Mouse (Mus musculus) liver, embryonic 14.5 days (tissue): ENCODE measurements around the gene Itpr1.

Source experiments
- CTCF ChIP-seq: IDR thresholded peaks from 2 replicates; pipeline ENCODE4 v1.5.1; 2016; ENCODE audit warnings: antibody characterized with exemption, low read depth, control low read depth
- EP300 ChIP-seq: IDR thresholded peaks from 2 replicates; pipeline ENCODE4 v1.6.1; 2016; ENCODE audit warnings: antibody characterized with exemption, low read depth

GRCm38 (mm10) chr6:108577056-108577455, 364.2 kb downstream of the Itpr1 start:
- TF ChIP-seq CTCF (no peak), EP300 (no peak)
